Mouse (Mus musculus) lung, adult 10 weeks (tissue): ENCODE data around the gene 1700047I17Rik2. TPM values are rescaled to one million over a fixed set of nuclear protein-coding genes. Genes with fewer than 3 reads are reported as not detected.

Source experiments
- polyA plus RNA-seq: library from polyadenylated mRNA; stranded (reverse); fragments of 350-450 nt; fragmentation: Illumina TruSeq; extraction: RNeasy Lipid Tissue Mini Kit (QIAGEN cat#74804); gene quantifications from one replicate; pipeline ENCODE4 v1.2.3, GENCODE M21; 2014; ENCODE audit warnings: low read depth, low replicate concordance; ENCODE audit not compliant: insufficient read depth

Gene 1700047I17Rik2
- polyA plus RNA-seq, result 3.3 TPM

GRCm38 (mm10) chr12:55199306-55199705 is at the start of gene 1700047I17Rik2:
1700047I17Rik2 (plus strand) TSS chr12:55199592.

GRCm38 (mm10) chr12:55154559-55155448 is 44.6 kb upstream of the 1700047I17Rik2 start, which contains the start of gene Srp54b:
Srp54b (plus strand) TSS chr12:55155104.

DNA sequence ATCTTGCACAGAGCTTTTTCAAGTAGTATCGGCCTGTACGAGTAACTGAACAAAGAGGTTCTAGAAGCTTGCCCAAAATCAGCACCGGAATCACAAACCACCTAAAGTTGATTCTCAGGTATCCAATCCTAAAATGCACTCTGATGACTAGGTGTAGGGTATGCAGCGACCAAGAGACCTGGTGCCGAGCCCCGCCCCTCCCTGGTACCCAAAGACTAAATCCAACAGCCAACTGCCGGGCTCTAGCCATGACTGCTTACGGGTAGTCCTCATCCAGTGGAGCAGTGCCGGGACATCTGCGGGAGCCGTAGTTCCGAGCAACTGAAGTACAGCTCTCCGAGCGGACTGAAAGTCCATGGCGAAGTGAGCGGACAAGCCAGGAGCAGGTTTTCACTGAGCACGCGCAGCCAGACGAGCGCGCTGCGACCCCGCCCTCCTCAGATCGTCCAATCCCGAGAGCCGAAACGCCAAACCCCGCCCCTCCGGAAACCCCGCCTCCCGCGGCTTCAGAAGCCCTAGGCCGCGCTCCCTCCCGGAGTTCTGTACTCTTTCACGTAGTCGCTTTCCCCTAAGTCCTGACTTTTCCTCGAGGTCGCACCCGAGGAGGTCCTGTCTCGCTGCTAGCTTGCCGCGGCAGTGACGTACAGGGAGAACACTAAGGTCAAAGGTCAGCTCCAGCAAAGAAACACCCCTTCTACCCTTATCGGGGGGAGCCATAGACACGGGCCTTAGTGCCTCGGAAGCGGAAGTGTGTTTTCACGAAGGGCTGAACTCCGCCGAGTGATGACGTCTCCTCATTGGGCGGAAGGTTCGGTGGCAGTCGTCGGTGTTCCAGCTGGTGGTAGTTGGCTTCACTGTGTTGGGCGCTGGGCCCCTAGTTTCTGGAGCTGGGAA is 30.5 kb downstream of the 1700047I17Rik2 start, which contains the start of gene Srp54c:
Srp54c (plus strand) TSS at position 543 of the 894 bp plus-strand sequence.

Other genes with a start within 250 kb of the 1700047I17Rik2 start
- not detected for gene Gm20403, start 213.1 kb upstream of the 1700047I17Rik2 start, polyA plus RNA-seq
- gene Baz1a, start 185.2 kb upstream of the 1700047I17Rik2 start, polyA plus RNA-seq, result 11.6 TPM
- gene 2700097O09Rik, start 119.5 kb upstream of the 1700047I17Rik2 start, polyA plus RNA-seq, result 7.6 TPM
- gene Srp54a, start 119.3 kb upstream of the 1700047I17Rik2 start, polyA plus RNA-seq, result 47.2 TPM
- 23.9 TPM for gene Fam177a, start 75.1 kb upstream of the 1700047I17Rik2 start, polyA plus RNA-seq
- 12.0 TPM for gene Srp54b, start 44.5 kb upstream of the 1700047I17Rik2 start, polyA plus RNA-seq
- 37.1 TPM for gene Srp54c, start 30.6 kb downstream of the 1700047I17Rik2 start, polyA plus RNA-seq
- 5.1 TPM for gene 1110008L16Rik, start 100.0 kb downstream of the 1700047I17Rik2 start, polyA plus RNA-seq
- gene Ppp2r3c, start 103.4 kb downstream of the 1700047I17Rik2 start, polyA plus RNA-seq, result 5.0 TPM
- 234 TPM for gene Psma6, start 184.6 kb downstream of the 1700047I17Rik2 start, polyA plus RNA-seq